Mouse (Mus musculus) lung, postnatal 4 days (tissue): ENCODE measurements around the gene Dip2a.
A peak's percentile ranks its signal among the peaks of the same experiment; 100 is the strongest.

ENCODE experiments used
- DNase-seq, 2 experiments: peaks; one replicate each; pipeline ENCODE4 v3.0.0; 2021

Gene Dip2a

DNA sequence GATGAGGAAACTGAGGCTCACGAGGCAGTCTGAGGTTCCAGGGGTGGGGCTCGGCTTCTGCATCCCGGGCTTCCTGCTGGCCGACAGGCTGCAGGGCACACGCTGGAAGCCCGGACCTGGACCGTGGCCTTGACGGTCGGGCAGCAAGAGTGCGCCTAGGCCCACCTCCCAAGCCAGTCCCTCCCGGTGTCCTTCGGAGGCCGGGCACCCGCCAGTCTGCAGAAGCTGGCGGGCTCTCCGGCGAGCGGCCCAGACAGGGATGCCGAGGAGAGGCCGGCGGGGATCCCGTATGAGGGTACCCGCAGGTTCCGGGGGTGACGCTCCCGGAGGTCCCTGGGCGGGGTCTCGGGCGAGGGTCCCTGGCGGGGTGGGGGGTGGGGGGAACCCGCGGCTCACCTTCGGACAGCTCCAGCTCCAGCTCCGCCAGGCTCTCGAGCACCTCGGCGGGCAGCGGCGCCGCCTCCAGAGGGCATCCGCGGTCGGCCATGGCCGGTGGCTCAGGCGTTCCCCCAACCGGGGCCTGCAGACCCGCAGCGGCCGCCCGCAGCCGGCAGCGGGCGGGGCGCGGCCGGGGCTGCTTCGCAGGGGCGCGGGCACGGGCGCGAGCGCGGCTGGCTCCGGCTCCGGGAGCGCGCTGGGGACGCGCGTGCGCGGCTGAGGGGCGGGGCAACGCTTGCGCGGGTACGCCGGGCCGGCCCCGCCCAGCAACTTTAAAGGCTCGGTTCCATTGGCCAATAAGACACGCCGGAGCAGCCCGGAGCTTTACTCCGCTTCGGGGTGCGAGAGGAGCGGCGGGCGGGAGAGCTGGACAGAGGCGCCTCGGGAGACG, at the start of gene Dip2a:
Dip2a (minus strand) TSS at position 581 of the 829 bp plus-strand sequence.
- DNase-seq = peak; percentile 96 to 97

DNA sequence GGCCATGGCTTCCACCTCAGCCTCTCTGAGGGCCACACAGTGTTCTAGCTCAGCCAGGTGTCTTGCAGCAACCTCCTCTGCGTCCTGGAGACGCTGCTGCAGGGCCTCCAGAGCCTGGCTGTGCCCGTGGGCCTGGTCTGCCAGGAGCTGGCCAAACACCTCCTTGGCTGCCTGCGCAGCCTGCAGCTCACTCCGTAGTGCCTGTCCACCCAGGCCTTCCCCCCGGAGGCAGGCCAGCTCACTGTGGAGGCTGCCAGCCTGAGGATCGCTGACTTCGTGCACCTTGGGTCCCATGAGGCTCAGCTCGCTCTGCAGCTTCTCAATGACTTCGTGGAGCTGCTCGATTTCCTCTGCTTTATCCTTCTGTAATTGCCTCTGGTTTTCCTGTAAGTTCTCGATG, 47.5 kb upstream of the Dip2a start:
- no peak for DNase-seq

DNA sequence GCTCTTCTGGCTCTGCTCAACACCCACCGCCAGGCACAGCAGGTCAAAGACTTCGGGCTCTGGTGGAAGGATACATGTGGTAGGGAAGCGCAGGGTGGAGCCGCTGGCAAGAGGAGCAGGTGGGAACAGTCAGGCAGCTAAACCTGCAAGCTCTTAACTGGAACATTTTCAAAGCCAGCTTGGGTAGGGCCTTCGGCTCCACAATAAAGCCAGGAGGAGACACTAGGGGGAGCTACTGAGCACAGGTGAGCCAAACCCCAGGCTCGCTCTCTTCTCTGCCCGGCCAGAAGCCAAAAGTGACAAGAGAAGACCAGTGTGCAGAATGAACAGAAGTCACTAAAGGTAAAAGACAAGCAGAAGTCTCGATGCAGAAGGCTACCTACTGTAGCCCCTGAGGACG, 46.7 kb upstream of the Dip2a start:
- no peak for DNase-seq

DNA sequence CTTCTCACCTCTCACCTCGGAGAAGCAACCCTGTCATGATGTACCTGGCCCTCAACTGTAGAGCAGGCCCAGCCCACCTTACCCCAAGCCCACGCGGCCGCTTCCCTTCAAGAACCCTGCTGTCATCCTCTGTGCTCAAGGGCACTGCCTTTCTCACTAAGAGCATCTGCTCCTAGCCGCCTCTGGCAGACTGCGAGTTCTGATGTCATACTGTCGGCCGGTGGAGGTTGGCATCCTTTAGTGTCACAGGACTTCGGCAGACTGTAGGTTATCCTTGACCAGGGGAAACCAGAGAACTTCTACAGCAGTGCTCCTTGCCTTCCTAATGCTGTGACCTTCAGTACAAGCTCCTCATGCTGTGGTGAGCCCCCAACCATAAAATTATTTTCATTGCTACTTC, 46.1 kb upstream of the Dip2a start:
- DNase-seq = no peak

DNA sequence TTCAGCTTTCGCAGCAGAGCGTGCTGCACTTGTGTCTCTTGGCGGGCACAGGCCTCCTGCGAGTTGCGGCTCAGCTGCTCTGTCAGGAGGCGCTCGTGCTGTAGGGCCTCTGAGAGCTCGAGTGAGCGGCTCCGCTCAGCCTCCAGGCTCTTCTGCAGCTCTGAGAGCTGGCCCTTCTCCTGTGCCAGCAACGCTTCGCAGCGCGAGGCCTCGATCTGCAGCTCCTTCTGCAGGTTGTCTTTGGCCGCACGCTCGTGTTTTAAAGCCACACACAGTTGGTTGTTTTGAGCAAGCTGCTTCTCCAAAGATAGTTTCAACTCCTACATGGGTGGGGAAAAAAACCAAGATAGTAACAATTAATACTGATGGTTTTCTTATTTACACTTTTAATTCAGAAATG, 29.9 kb upstream of the Dip2a start:
- DNase-seq = no peak

DNA sequence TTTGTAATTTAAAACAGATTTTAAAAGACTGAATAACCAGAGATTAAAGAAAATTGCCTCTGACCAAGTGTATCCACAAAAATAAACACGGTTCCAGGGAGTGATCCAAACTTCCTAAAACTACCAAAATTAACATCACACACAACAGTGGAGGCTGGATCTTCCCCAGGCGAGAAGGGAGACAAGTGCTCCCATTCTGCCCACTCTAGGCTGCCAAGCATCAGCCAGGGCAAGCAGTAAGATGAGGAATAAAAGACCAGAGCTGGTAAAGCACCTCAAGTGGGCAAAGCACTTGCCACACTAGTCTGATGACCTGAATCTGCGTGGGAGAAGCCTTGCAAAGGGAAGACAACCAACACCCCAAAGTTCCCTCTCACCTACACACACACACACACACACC, 26.6 kb upstream of the Dip2a start:
- DNase-seq = no peak

DNA sequence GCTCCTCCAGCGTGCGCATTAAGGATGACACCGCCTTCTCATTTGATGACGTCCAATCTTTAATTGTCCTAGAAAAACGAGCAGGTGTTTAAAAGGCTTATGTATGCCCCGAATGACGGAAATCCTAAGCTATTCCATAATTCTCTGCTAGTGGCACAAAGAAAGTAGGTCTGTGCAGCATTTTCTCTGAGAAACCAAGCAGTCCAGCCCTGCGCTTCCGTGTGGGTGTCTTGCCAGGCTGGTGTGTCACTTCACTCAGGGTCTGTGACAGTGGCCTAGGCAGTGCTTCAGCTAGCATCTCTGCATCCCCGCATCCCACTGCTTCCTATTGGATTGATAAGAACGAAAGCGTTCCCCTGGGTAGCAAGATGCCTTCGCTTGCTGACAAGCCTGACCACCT, 23.7 kb upstream of the Dip2a start:
- DNase-seq = no peak

DNA sequence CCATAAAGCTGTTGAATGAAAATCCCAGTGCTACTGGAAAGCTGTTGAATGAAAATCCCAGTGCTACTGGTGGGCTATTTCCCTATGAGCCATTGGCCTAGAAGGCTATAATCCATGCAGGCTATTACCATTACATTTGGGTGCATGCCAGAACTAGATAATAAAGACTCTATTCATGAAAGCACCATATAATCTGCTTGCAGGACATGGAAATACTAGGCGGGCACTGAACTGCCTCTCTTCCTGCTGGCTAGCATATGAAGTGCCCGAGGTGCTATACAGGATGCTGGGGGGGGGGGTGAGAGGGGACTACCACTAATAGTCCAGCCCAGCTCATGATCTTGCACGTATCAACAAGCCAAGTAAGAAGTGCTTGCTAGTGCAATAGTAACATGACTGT, 18.1 kb upstream of the Dip2a start:
- no peak for DNase-seq

DNA sequence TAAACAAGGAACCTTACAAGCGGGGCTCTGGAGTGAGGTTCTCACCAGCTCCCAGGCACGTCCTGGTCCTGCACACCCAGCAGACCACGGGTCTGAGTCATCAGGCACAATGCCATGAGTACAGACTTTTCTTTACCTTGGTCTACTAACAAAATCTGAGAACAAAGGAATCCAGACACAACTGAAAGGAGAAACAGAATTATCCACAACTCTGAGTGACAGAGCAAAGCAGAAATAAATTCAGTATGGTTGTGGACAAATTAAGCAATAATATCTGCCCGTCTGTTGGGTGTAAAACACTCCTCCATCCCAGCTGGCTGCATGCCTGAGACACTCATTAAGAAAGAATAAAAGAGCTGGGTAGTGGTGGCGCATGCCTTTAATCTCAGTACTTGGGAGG, 13.4 kb upstream of the Dip2a start:
- no peak for DNase-seq

DNA sequence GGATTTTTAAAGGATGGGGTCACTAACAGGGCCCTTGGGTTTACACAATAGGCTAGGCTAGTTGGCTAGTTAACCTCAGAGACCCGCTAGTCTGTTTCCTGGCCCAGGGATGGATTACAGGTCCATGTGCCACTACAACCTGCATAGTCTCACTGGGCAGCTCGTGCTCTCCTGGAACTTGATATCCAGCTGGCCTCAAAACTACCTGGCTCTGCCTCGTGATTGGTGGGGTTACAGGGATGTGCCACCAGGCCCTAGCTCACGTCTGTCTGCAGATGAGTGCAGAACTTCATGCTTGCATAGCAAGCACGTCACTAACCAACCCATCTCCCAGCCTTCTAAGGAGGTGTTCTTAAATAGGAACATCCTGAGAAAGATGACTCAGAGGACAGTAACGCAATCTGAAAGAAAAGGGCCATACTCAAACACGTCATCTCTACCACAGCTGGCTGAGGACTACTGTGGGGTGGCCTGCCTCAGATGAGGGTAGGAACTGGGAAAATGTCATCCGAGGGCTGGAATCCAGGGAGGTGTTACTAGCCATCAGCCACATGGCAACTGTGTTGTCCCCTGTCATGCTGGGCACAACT, 12.3 kb upstream of the Dip2a start:
- DNase-seq = no peak

DNA sequence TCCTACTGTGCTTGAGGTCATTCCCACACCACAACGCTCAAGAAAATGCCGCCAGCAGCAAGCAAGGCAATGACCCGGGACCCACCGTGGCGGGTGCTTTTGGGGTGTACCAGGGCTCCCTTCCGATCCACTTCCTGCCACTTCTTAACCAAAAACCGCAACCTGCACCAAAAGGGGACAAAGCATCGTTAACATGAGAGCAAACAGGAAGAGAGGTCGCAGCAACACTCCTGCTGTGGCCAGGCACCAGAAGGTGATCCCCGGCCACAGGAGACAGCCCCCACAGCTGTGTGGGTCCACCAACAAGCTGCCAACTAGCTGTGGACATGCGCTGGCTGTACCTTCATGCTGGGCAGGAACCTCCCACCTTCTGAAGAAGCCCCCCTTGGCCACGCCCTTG, 9.9 kb upstream of the Dip2a start:
- no peak for DNase-seq

DNA sequence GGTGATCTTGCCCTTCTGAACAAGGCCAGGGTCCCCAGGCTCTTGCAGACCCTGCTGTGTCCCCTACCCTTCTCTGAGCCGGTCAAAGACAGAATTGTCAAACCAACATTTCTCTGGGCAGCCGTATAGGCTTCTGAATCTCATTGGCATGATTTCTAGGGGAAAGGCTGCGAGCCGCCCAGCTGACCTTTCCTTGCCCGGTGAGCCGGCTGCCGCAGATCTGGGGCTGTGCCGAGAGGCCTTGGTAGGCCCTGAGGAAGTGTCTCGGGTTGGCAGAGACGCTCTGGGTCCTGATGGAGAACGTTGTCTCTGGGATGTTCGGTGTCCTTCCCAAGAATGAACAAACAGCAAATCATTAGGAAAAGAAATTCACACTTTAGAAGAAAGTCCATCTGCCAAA, 8.9 kb upstream of the Dip2a start:
- no peak for DNase-seq

DNA sequence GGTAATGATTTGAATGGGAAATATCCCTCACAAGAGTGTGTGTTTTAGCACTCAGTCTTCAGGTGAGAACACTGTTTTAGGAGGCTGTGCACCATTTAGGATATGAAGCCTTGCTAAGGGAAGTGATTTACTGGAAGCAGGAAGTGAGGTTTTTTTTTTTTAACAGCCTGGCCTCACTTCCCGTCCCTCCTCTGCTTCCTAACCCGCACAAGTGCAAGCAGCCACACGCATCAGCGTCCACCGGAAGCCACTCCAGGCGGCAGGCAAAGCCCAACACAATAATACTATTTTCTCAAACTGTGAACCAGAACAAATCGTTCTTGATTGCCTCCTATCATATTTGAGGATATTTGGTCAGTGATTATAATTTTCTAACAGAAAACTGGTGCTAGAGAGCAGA, 6.9 kb upstream of the Dip2a start:
- no peak for DNase-seq

DNA sequence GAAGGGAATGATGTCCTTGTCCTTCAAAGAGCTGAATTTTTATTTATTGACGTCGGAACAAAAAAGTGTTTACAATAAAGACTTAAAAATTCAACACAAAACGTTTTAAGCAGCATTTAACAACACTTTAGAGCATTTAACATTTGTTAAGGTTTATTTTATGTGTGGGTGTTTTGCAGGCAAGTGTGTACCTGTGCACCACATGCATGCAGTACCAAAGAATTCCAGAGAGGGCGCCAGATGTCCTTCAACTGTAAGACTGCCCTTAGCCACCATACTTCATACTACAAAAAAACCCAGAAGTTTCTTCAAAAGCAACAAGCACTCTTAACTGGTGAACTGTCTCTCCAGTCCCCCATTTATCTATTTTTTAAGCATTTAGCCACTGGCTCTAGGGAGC, 1.5 kb upstream of the Dip2a start:
- peak; percentile 50 to 75 for DNase-seq

DNA sequence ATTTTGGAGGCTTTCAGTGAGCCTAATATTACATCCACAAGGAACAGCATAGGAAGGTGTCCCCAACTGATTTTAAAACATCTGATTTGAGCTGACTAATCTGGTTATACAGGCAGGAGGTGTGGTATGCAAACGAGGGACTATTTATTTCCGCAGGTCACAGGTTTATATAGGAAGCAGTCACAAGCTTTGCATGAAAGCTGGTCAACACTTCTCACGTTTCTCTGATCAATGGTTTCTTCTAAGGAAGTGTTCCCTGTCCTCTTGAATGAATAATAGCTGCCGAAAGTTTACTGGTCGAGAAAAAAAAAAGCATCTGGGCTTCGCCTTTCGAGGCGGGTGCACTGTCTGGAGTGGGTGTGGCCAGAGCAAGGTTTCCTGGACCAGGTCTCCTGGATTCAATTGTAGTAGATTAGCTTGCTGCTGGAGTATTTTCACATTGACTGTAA, 976 bp upstream of the Dip2a start:
- DNase-seq = peak in 1 of 2 experiments; percentile 11

DNA sequence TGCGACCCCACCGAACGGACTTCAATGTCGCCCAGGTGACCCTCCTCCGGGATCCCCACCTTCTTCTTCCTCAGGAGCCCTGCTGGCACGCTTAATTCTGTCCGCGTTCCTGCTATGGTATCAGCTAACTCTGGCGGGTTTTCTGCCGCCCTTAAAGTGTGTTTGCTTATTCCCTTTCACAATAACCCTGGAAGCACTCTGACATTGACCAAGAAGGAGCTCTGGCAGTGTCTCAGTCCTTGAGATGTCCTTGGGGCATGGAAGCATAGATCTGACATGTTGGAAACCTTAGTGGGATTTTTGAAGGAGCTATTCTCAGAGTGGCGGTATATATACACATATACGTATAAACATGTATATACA, 430 bp upstream of the Dip2a start:
- no peak for DNase-seq

DNA sequence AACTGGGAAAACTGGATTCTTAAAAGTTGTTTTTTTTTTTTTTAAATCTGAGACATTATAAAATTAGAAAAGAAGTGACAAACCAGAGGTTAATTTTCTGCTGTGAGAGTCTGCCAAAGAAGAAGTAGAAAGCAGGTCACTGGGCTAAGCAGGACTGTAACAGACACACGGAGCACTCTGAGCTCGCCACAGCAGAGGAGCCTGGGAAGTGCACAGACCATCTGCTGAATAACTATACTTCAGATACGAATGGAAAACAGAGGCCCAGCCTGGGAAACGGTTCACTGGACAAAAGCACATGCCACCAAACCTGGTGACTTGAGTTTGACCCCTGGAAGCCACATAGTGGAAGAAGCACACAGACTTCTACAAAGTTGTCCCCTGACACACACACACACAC, 10.7 kb downstream of the Dip2a start:
- DNase-seq = no peak

DNA sequence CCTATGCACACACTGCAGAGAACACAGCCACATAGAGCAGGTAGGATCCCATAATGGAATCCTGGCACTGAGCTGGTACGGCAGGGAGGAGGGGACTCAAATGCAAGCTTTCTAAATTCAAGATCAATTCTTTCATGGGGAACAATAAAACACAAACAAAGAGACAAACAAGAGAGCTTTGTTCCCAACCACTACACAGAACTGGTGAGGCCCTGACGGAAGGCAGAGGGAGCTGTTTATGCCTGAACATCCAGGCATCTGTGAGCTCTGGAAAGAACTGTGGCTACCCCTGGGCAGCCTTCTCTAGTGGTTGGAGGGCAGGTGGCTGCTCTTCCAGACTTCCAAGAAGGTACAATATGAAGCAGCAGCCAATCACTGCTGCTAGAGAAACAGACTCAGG, 13.1 kb downstream of the Dip2a start:
- DNase-seq = no peak

DNA sequence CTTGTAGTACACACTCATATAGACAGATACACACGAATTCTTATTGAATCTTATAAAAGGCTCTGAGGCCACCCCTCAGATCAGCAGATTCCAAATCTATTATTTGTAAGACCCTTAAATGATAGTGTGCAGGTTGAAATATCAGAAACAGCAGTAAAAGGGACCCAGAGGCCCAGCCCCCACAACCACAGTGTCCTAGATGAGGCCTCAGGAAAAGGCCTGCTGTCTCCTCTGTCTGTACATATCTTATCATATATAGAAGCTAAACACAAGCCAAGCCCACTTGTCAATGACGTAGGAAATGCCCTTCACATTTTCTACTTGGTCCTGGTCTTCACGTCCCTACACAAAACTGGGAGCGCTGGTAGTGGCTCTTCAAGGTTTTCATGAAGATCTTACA, 16.0 kb downstream of the Dip2a start:
- DNase-seq = no peak

DNA sequence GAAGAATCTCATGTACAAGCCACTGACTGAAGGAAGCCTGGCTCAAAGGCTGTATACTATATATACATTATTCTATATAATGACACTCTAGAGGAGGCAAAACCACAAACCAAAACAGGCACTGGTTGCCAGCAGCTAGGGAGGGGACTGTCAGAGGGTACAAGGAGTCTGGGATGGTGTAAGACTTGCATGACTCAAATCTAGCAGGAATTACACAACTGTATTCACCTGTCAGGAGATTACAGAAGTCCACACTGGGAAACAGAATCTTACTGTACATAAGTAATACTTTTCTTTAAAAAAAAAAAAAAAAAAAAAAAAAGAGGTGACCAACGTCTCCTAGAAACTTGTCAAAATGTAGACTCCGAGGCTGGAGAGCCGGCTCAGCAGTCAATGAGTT, 16.5 kb downstream of the Dip2a start:
- no peak for DNase-seq

DNA sequence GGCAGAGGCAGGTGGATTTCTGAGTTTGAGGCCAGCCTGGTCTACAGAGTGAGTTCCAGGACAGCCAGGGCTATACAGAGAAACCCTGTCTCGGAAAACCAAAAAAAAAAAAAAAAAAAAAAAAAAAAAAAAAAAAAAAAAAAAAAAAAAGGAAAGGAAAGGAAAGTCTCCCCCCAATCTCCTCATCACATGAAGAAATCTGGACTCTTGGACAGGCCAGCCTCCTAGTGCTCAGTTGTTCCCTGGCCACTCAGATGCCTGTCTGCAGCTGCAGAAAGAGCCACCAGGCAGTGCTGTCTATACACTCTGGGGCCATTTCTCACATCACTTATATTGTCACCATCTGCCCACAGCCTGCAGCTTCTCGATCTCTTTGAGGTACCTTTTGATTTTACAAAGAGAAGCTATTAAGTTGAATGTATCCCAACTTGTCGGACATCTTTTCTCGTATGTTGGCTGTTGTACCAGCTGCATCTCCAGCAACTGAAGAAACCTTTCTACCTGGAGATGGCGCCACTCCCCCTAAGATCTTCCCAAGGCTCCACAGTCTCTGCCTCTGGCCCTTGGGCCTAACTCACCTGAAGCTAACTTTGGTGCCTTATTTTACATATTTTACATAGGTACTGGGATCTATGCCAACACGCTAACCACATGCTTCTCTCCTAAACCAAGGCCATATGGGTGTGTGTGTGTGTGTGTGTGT, 18.6 kb downstream of the Dip2a start:
- DNase-seq = peak in 1 of 2 experiments; percentile 62

DNA sequence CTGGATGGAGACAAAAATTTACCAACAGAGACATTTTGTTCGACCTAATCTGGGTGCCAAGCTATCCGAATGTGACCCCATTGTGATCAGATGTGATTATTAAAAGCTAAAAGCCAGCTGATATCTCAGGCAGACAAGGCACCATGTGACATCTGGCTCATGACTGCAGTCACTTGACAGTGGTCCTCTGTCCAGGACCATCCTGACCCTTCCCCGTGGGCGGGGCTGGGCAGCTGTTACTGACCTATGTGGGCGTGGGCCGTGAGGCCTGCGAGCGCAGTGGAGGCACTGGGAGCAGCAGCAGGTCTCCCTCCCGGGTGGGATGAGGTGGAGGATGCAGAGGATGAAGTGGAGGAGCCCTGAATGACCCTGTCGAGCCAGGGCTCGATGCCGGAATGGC, 27.5 kb downstream of the Dip2a start:
- DNase-seq = no peak

DNA sequence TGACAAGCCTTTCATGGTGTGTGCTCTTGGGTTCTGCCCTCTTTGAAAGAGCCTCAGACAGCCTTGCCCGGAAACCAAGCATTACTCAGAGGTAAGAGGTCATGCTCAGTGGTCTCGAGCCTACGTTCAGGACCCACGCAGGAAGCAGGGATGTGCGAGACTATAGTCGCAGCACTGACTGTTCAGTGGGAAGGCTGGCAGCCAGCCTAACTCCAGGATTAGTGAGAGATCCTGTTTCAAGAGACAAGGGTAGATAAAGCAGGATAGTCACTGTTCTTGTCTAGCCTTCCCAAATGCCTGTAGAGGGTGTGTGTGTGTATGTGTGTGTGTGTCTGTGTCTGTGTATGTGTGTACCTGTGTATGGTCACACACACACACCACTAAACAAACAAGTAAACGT, 28.9 kb downstream of the Dip2a start:
- no peak for DNase-seq

DNA sequence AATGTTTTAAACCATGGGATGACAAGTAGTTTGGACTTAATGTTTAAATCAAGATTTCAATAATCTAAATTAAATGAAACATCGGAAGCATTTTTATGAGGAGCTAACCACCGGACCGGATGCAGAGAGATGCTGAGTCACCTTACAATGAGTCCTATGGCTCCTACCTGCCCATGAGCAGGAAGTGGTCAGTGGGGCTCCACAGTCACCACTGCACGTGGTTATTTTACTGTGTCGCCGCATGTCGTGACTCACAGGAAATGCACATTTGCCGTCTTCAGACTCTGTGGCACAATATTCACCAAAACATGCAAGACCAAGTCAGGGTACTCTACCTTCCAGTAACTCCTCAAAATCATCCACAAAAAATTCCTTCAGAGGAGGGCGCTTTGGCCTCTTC, 38.4 kb downstream of the Dip2a start:
- DNase-seq = no peak
